Mouse (Mus musculus) Muller cell, postnatal 12 days (primary cell): Measurements from ENCODE around the gene Kcne4.

Experiments used
- DNase-seq: peaks from one replicate; pipeline ENCODE4 v3.0.0-alpha.2; 2015; ENCODE audit errors: inconsistent ontology term

Kcne4 gene

GRCm38 (mm10) chr1:78859573-78859972 is 43.0 kb downstream of the Kcne4 start:
- DNase-seq = no peak

- DNase-seq = no peak
These were observed 43.5 kb downstream of the Kcne4 start for GRCm38 (mm10) chr1:78860056-78860455.

GRCm38 (mm10) chr1:78862281-78862680 is 45.7 kb downstream of the Kcne4 start:
- DNase-seq = no peak

- DNase-seq = no peak
These were observed 47.3 kb downstream of the Kcne4 start for GRCm38 (mm10) chr1:78863833-78864232.

GRCm38 (mm10) chr1:78864351-78864750 is 47.8 kb downstream of the Kcne4 start:
- no peak for DNase-seq

- DNase-seq = no peak
These were observed 48.3 kb downstream of the Kcne4 start for GRCm38 (mm10) chr1:78864799-78865346.

- DNase-seq = peak; percentile 90
These were observed 49.4 kb downstream of the Kcne4 start for GRCm38 (mm10) chr1:78865991-78866390.

- no peak for DNase-seq
These were observed 49.9 kb downstream of the Kcne4 start for GRCm38 (mm10) chr1:78866455-78866854.
